Mouse (Mus musculus): ENCODE data around the gene Tlr13. TPM values are rescaled to one million over a fixed set of nuclear protein-coding genes. Genes with fewer than 3 reads are reported as not detected.

Gene Tlr13
- 1.9 and 2.4 TPM in 2 replicates for total RNA-seq (2014; rRNA removed)
- polyA plus RNA-seq (2012; rRNA removed): 0.19 and 0.71 TPM in 2 replicates

DNA sequence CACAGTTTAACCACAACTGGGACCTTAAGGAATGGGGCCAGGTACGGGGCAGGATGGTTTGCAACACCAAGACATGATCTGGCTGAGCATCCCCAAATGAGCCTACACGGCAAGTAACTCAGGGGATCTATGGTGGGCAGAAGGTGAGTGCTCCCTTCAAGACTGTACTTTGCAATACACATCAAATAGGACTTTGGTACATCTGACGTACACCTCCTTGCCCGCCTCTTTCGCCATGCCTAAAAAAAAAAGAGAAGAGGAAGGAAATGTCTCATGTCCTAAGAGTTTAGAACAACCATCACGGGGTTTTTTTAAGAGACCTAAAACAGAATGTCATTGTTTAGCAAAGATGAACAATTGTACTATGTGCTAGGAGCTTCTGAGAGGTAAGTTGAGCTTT is at the start of gene Tlr13:
Tlr13 (plus strand) TSS at position 269 of the 400 bp plus-strand sequence.
- Histone ChIP-seq H3K4me1 (ENCODE audit: control insufficient read depth, insufficient read depth, low read length) (no peaks in the 10 kb centered on the region), H3K27me3 (ENCODE audit: control insufficient read depth, insufficient read depth, low read length) (no peaks in the 10 kb centered on the region), H3K9ac (ENCODE audit: low read depth, low read length) (no peak within 1 kb of the TSS), H3K27ac (replicated peaks; ENCODE audit: insufficient read depth, low read depth, low read length) (no peak within 1 kb of the TSS), H3K36me3 (ENCODE audit: control insufficient read depth, insufficient read depth, low read length) (no peaks in the 10 kb centered on the region), H3K79me2 (ENCODE audit: control insufficient read depth, insufficient read depth, low read length) (no peaks in the 10 kb centered on the region), H3K4me3 (ENCODE audit: insufficient read depth, low read depth, low read length) (no peak within 1 kb of the TSS)
- DNase-seq (ENCODE audit: extremely low read depth, low read depth, low spot score): peak; percentile 5
- no peak for TF ChIP-seq CTCF (IDR thresholded peaks at IDR 0.05; ENCODE audit: low read depth, low read length)
- WGBS: 88% methylated on average over 6 of the region's 6 CpGs

DNA sequence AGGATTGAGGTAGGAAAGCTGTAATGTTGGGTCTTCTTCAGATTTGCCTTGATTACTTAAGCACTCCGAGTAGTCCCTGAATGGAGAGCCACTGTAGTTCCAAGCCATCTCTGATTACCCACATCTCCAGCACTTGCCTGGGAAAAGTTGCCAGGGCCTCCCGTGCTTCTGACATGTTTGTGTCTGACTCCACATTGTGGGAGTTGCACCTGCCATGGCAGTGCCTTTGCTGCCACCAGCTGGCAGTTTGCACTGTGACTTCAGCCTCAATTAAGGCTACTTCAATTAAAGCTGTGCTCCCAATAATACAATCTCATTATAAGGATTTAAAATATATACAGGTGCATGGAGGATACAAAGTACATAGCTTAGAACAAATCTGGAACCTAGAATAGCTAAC is 37.5 kb upstream of the Tlr13 start:
- H3K4me3 ChIP-seq (ENCODE audit: insufficient read depth, low read depth, low read length): no peak overlapping the region
- peaks cover 4% of the 10 kb centered on the region; the same call in 1 of the 2 replicates for H3K36me3 ChIP-seq (ENCODE audit: control insufficient read depth, insufficient read depth, low read length)
- H3K4me1 ChIP-seq (ENCODE audit: control insufficient read depth, insufficient read depth, low read length): no peaks in the 10 kb centered on the region
- H3K9ac ChIP-seq (ENCODE audit: low read depth, low read length): no peak overlapping the region
- 29% methylated on average over 2 of the region's 2 CpGs for WGBS
- H3K27ac ChIP-seq (replicated peaks; ENCODE audit: insufficient read depth, low read depth, low read length): no peak overlapping the region
- H3K27me3 ChIP-seq (ENCODE audit: control insufficient read depth, insufficient read depth, low read length): no peaks in the 10 kb centered on the region
- peak; percentile 25 for DNase-seq (ENCODE audit: extremely low read depth, low read depth, low spot score)
- H3K79me2 ChIP-seq (ENCODE audit: control insufficient read depth, insufficient read depth, low read length): no peaks in the 10 kb centered on the region
- TF ChIP-seq POLR2A (IDR thresholded peaks at IDR 0.05; ENCODE audit: extremely low read depth, insufficient read depth, low read length) (no peak), CTCF (IDR thresholded peaks at IDR 0.05; ENCODE audit: low read depth, low read length) (peak; percentile 77)

DNA sequence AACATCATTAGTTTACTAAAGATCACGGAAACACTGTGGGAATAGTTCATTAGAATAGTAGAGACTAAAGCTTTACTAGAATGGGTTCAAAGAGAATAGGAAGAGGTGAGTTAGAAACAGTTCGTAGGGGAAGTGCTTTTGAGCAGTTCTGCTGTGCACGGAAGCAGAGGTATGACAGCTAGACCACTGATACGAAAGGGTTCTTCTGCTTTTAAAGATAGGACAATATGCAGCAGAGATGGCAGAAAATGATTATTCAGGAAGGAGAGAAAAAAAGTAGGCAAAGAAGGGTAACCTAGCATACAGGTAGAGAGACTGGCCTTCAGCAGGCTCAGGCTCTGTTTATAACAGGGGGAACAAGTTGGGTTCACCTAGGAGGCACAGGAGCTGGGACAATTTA is 29.1 kb upstream of the Tlr13 start:
- Histone ChIP-seq H3K36me3 (ENCODE audit: control insufficient read depth, insufficient read depth, low read length) (no peaks in the 10 kb centered on the region; the same call in 1 of the 2 replicates), H3K4me1 (ENCODE audit: control insufficient read depth, insufficient read depth, low read length) (no peaks in the 10 kb centered on the region), H3K9ac (ENCODE audit: low read depth, low read length) (no peak overlapping the region), H3K79me2 (ENCODE audit: control insufficient read depth, insufficient read depth, low read length) (no peaks in the 10 kb centered on the region), H3K4me3 (ENCODE audit: insufficient read depth, low read depth, low read length) (no peak overlapping the region), H3K27ac (replicated peaks; ENCODE audit: insufficient read depth, low read depth, low read length) (no peak overlapping the region), H3K27me3 (ENCODE audit: control insufficient read depth, insufficient read depth, low read length) (no peaks in the 10 kb centered on the region)
- no peak for TF ChIP-seq CTCF (IDR thresholded peaks at IDR 0.05; ENCODE audit: low read depth, low read length)
- TF ChIP-seq POLR2A (IDR thresholded peaks at IDR 0.05; ENCODE audit: extremely low read depth, insufficient read depth, low read length): no peak
- WGBS: 93% methylated on average over 4 of the region's 4 CpGs
- DNase-seq (ENCODE audit: extremely low read depth, low read depth, low spot score): no peak

DNA sequence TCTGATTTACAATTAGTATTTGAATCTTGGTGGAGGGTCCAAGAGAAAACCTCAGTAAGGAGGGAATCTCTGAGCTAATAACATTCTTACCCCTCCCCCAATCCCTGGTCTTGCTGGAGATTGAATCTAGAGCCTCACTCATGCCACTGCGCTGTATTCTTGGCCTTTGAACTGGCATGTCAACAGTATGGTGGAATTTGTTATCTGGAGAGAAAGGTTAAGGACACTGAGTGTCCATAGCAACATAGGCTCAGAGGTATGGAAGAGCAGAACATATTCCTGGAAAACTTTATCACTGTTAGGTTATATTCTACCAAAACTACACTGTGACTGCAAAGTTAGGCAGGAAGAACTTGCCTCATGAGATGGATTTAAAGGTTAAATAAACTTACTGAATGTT is 28.3 kb upstream of the Tlr13 start:
- Histone ChIP-seq H3K9ac (ENCODE audit: low read depth, low read length) (no peak overlapping the region), H3K36me3 (ENCODE audit: control insufficient read depth, insufficient read depth, low read length) (no peaks in the 10 kb centered on the region; the same call in 1 of the 2 replicates), H3K4me3 (ENCODE audit: insufficient read depth, low read depth, low read length) (no peak overlapping the region), H3K27ac (replicated peaks; ENCODE audit: insufficient read depth, low read depth, low read length) (no peak overlapping the region), H3K4me1 (ENCODE audit: control insufficient read depth, insufficient read depth, low read length) (no peaks in the 10 kb centered on the region), H3K79me2 (ENCODE audit: control insufficient read depth, insufficient read depth, low read length) (no peaks in the 10 kb centered on the region), H3K27me3 (ENCODE audit: control insufficient read depth, insufficient read depth, low read length) (no peaks in the 10 kb centered on the region)
- TF ChIP-seq POLR2A (IDR thresholded peaks at IDR 0.05; ENCODE audit: extremely low read depth, insufficient read depth, low read length): no peak
- TF ChIP-seq CTCF (IDR thresholded peaks at IDR 0.05; ENCODE audit: low read depth, low read length): no peak
- WGBS: 50% methylated on average over 1 of the region's 1 CpGs
- DNase-seq (ENCODE audit: extremely low read depth, low read depth, low spot score): peak; percentile 6

DNA sequence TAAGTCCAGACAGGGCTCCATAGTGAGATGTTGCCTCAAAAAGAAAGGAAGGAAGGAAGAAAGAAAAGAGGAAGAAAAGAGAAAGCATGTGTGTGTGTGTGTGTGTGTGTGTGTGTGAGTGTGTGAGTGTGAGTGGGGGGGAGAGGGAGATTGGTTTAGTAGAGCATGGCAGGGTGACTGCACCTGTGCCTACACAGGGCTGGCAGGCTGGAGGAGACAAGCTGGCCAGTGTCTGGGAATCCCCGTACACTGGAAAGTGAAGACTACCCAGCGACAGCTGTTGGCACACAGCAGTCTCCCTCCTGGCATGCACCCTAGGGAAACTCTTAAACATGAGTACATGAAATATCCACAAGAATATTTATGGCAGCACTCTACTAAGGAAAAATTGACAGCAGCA is 20.2 kb upstream of the Tlr13 start:
- Histone ChIP-seq H3K79me2 (ENCODE audit: control insufficient read depth, insufficient read depth, low read length) (no peaks in the 10 kb centered on the region), H3K9ac (ENCODE audit: low read depth, low read length) (no peak overlapping the region), H3K27me3 (ENCODE audit: control insufficient read depth, insufficient read depth, low read length) (no peaks in the 10 kb centered on the region), H3K4me1 (ENCODE audit: control insufficient read depth, insufficient read depth, low read length) (no peaks in the 10 kb centered on the region), H3K27ac (replicated peaks; ENCODE audit: insufficient read depth, low read depth, low read length) (no peak overlapping the region), H3K36me3 (ENCODE audit: control insufficient read depth, insufficient read depth, low read length) (peaks cover 2% of the 10 kb centered on the region; the same call in 1 of the 2 replicates), H3K4me3 (ENCODE audit: insufficient read depth, low read depth, low read length) (no peak overlapping the region)
- DNase-seq (ENCODE audit: extremely low read depth, low read depth, low spot score): no peak
- 69% methylated on average over 2 of the region's 2 CpGs for WGBS
- TF ChIP-seq POLR2A (IDR thresholded peaks at IDR 0.05; ENCODE audit: extremely low read depth, insufficient read depth, low read length) (no peak), CTCF (IDR thresholded peaks at IDR 0.05; ENCODE audit: low read depth, low read length) (no peak)

DNA sequence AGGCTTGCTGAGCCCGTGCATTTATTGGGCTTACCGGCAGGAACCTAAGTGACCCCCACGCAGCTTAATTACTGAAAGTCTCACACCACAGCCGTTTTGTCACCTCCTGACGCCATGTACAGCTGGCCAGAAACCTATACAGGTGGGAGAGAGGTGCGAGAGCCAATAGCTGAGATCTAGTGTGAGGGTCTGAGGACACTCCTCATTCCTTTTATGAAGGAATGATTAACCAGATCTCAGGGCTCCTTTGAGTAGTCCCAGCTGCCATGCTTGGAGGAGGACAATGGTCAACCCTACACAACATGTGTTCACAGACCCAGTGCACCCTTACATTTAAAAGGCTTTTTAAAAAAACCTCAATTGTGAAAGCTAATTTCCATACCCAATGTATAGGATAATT is 14.7 kb upstream of the Tlr13 start:
- 76% methylated on average over 6 of the region's 6 CpGs for WGBS
- no peak overlapping the region for H3K9ac ChIP-seq (ENCODE audit: low read depth, low read length)
- H3K27ac ChIP-seq (replicated peaks; ENCODE audit: insufficient read depth, low read depth, low read length): no peak overlapping the region
- H3K27me3 ChIP-seq (ENCODE audit: control insufficient read depth, insufficient read depth, low read length): no peaks in the 10 kb centered on the region
- peaks cover under 1% of the 10 kb centered on the region; the same call in 1 of the 2 replicates for H3K36me3 ChIP-seq (ENCODE audit: control insufficient read depth, insufficient read depth, low read length)
- H3K4me1 ChIP-seq (ENCODE audit: control insufficient read depth, insufficient read depth, low read length): no peaks in the 10 kb centered on the region
- no peak for TF ChIP-seq POLR2A (IDR thresholded peaks at IDR 0.05; ENCODE audit: extremely low read depth, insufficient read depth, low read length)
- no peak for TF ChIP-seq CTCF (IDR thresholded peaks at IDR 0.05; ENCODE audit: low read depth, low read length)
- H3K79me2 ChIP-seq (ENCODE audit: control insufficient read depth, insufficient read depth, low read length): no peaks in the 10 kb centered on the region
- no peak overlapping the region for H3K4me3 ChIP-seq (ENCODE audit: insufficient read depth, low read depth, low read length)
- DNase-seq (ENCODE audit: extremely low read depth, low read depth, low spot score): no peak

Measured in liver, adult 2 months (tissue).